Mouse (Mus musculus): ENCODE data around the gene Hsd17b14. TPM values are rescaled to one million over a fixed set of nuclear protein-coding genes. Genes with fewer than 3 reads are reported as not detected.

The Hsd17b14 gene
- polyA plus RNA-seq, 1 experiment from 2014 or later = 0.43 TPM

DNA sequence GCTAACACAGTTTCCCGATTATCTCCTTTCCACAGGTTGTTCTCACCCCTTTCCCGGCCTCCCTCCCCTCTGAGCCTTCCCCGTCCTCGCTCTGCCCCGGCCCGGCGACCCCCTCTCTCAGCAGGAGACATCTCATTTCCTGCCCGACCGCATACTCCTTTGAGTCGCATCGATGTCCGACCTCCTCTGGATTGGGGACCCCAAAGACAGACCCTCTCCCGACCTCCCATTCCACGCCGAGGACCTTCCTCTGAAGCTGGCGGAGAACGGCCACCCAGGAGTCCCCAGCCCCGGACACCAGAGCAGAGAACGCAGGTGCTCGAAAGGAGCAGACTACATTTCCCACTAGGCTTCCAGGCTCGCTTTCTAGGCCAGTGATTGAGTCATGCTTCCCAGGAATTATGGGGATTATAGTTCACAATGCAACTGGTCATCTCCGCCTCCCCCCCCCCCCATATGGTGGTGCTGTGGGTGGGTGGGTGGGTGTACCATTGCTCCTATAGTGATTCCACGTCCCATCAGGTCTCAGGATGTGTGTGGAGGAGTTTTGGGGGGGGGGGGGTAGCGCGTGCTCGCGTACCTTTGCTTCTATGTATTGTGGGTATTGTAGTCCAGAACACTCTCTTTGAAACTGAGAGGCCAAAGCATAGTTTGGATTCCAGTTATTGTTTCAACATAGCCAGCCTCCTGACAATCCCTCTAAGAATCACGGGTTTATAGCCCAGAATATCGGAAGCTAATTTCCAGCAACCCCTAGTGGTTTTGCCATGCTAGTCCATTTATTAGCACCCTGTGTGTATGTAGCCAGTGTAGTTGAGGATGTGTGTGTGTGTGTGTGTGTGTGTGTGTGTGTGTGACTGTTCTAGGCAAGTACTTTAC is 16.3 kb upstream of the Hsd17b14 start:
- H3K27ac ChIP-seq (replicated peaks) = peak overlapping the region; percentile 86
- WGBS = 2% methylated on average over 29 of the region's 29 CpGs
- peak; percentile 66 for DNase-seq (ENCODE audit: low spot score)

DNA sequence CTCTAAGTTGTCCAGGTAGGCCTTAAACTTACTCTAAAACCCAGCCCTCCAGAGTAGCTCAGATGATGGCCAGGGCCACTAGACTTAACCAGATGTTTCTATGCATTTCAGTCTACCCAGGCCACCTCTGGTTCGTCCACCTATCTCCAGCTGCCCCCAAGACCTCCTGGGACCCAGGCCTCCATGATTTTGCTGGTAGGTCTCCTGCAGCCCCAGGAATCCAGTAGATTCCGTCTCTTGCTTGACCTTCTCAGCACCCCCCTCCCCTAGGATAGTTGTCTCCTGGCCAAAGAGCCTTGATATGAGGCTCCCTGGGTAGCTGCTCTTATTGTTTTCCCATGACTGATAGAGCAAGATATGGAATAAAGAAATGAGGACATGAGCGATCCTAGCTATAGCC is 15.6 kb upstream of the Hsd17b14 start:
- 85% methylated on average over 3 of the region's 3 CpGs for WGBS
- DNase-seq (ENCODE audit: low spot score) = no peak
- Histone ChIP-seq H3K36me3 (no peaks in the 10 kb centered on the region), H3K4me1 (peaks cover 12% of the 10 kb centered on the region), H3K27ac (replicated peaks) (no peak overlapping the region), H3K9me3 (replicated peaks) (no peaks in the 10 kb centered on the region), H3K27me3 (ENCODE audit: low read depth, poor library complexity, severe bottlenecking) (no peaks in the 10 kb centered on the region), H3K4me3 (peak overlapping the region; percentile 73)

More for the DNA sequence above, 16.3 kb upstream of the Hsd17b14 start:
- Histone ChIP-seq H3K27me3 (ENCODE audit: low read depth, poor library complexity, severe bottlenecking) (no peaks in the 10 kb centered on the region), H3K4me1 (peaks cover 12% of the 10 kb centered on the region), H3K36me3 (no peaks in the 10 kb centered on the region), H3K9me3 (replicated peaks) (no peaks in the 10 kb centered on the region), H3K4me3 (peak overlapping the region; percentile 73)

DNA sequence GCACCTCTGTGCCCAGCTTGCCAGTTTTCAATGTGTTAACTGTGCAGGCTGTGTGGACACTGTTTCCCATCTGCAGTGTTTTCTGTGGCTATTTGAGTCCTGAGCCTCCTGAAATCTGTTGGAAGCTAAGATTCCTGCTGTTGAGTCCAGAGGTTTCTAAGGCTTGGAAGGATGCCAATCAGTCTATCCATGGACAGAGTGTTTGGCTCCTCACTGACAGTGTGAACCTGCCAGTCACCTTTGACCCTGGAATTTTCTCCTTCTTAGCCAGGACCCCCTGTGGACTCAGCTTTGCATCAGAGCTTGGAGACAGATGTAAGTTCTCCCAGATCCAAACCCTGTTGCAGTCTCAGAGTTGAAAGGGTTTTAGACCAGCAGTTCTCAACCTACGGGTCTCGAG is 14.5 kb upstream of the Hsd17b14 start:
- WGBS = 69% methylated on average over 2 of the region's 2 CpGs
- DNase-seq (ENCODE audit: low spot score) = no peak
- Histone ChIP-seq H3K4me3 (no peak overlapping the region), H3K9me3 (replicated peaks) (0 out of 2 replicates have a peak, but pooled peaks cover 4% of the 10 kb centered on the region), H3K36me3 (no peaks in the 10 kb centered on the region), H3K4me1 (peaks cover 12% of the 10 kb centered on the region), H3K27me3 (ENCODE audit: low read depth, poor library complexity, severe bottlenecking) (no peaks in the 10 kb centered on the region), H3K27ac (replicated peaks) (no peak overlapping the region)

DNA sequence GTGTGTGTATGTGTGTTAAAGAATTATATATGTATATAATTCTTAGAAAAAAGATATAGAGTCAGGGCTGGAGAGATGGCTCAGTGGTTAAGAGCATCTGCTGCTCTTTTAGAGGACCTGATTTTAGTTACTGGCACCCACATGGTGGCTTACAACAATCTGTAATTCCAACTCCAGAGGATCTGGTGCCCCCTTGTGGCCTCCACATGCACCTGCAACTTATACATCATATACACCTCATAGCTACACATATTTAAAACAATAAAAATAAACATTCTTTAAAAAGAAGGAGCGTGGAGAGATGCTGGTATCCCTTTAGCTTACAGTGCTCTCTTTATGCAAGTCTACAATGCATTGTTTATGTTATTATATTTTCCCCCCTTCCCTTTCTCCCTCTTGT is 10.2 kb upstream of the Hsd17b14 start:
- no peaks in the 10 kb centered on the region for H3K27me3 ChIP-seq (ENCODE audit: low read depth, poor library complexity, severe bottlenecking)

DNA sequence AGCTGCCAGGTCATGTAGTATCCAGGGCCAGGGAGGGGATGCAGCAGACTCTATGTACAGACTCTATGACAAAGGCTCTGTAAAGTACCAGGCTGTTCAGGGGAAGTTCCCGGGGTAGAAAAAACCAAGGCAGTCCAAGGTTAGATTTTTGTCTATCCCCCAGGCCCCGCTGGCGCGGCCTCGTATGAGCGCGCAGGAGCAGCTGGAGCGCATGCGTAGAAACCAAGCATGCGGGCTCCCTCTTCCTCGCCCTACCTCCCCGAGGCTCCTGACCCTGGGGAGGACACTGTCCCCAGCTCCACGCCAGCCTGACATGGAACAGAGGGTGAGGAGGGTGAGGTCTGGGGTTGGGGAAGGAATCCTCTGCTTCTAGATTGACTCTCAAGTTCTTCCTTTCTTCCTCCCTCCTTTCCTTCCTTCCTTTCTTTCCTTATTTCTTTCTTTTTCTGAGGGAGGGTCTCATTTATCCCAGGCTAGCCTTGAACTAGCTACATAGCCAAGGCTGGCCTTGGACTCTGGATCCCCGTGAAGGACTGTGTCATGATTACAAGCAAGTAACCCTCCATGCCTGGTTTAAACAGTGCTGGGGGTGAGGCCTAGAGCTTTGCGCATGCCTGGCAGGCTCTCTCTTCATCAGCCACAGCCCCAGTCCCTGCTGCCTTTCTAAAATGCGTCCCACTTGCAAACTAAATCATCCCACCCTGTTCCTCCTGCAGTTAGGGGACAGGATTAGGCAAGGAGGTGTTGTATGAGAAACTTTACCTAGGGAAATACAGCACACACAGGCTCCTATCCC is 4.9 kb upstream of the Hsd17b14 start:
- Histone ChIP-seq H3K9me3 (replicated peaks) (no peaks in the 10 kb centered on the region), H3K27me3 (ENCODE audit: low read depth, poor library complexity, severe bottlenecking) (no peaks in the 10 kb centered on the region), H3K4me3 (no peak overlapping the region), H3K27ac (replicated peaks) (no peak overlapping the region), H3K4me1 (peaks cover 3% of the 10 kb centered on the region; the same call in 1 of the 2 replicates), H3K36me3 (no peaks in the 10 kb centered on the region)
- WGBS = 87% methylated on average over 16 of the region's 16 CpGs
- DNase-seq (ENCODE audit: low spot score) = no peak

More for the DNA sequence above, 10.2 kb upstream of the Hsd17b14 start:
- DNase-seq (ENCODE audit: low spot score) = no peak
- peaks cover 4% of the 10 kb centered on the region; the same call in 1 of the 2 replicates for H3K4me1 ChIP-seq
- 85% methylated on average over 1 of the region's 1 CpGs for WGBS
- H3K9me3 ChIP-seq (replicated peaks) = 0 out of 2 replicates have a peak, but pooled peaks cover 4% of the 10 kb centered on the region
- no peaks in the 10 kb centered on the region for H3K36me3 ChIP-seq
- H3K4me3 ChIP-seq = no peak overlapping the region
- no peak overlapping the region for H3K27ac ChIP-seq (replicated peaks)

DNA sequence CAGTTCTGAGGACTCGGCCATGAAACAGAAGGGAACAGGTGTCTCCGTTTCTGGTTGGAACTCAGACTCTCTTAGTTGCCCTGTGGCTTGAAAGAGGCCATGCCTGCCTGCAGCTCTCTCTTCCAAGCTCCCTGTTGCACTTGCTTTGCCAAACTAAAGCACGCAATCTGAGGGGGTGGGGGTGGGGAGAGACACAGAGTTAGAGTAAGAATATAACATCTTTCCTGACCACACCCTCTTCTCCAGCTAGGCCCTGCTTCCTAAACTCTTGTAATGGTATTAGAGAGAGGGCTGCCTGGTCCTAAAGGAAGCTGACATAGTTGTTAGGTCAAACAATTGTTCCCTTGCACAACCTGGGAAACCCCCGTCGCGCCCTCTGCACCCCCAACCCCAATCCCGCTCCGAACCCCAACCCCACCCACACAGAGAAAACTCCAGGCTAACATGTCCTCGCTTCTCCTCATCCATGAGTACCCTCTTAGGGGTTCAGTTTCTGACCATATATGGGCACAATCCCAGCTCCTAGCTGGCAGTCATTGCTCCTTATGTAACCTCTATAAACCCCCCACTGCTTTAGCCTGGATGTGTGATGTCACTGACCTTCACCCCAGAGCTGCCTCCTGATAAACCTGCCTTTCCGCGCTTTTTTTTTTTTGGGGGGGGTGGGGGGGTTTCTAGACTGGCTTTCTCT is 3.7 kb upstream of the Hsd17b14 start:
- no peak for DNase-seq (ENCODE audit: low spot score)
- no peak overlapping the region for H3K27ac ChIP-seq (replicated peaks)
- H3K36me3 ChIP-seq = no peaks in the 10 kb centered on the region
- no peaks in the 10 kb centered on the region for H3K27me3 ChIP-seq (ENCODE audit: low read depth, poor library complexity, severe bottlenecking)
- H3K4me1 ChIP-seq = peaks cover 6% of the 10 kb centered on the region; the same call in 1 of the 2 replicates
- H3K9me3 ChIP-seq (replicated peaks) = no peaks in the 10 kb centered on the region
- H3K4me3 ChIP-seq = no peak overlapping the region
- WGBS = 77% methylated on average over 11 of the region's 11 CpGs

DNA sequence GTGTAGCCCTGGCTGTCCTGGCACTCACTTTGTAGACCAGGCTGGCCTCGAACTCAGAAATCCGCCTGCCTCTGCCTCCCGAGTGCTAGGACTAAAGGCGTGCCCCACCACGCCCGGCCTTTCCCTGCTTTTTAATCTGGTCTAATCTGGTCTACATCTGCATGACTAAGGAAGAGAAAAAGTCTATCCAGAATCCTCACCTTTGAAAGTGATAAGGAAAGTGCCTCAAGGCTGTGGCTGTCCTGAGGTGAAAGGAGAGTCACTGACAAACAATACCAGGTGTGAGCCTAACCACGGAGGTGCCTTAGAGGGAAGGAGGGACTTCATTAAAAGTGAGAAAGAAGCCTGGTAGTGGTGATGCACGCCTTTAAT is 3.2 kb upstream of the Hsd17b14 start:
- Histone ChIP-seq H3K27me3 (ENCODE audit: low read depth, poor library complexity, severe bottlenecking) (no peaks in the 10 kb centered on the region), H3K9me3 (replicated peaks) (no peaks in the 10 kb centered on the region), H3K36me3 (no peaks in the 10 kb centered on the region), H3K4me1 (peaks cover 7% of the 10 kb centered on the region; the same call in 1 of the 2 replicates), H3K27ac (replicated peaks) (no peak overlapping the region), H3K4me3 (no peak overlapping the region)
- DNase-seq (ENCODE audit: low spot score) = no peak
- 82% methylated on average over 8 of the region's 8 CpGs for WGBS

DNA sequence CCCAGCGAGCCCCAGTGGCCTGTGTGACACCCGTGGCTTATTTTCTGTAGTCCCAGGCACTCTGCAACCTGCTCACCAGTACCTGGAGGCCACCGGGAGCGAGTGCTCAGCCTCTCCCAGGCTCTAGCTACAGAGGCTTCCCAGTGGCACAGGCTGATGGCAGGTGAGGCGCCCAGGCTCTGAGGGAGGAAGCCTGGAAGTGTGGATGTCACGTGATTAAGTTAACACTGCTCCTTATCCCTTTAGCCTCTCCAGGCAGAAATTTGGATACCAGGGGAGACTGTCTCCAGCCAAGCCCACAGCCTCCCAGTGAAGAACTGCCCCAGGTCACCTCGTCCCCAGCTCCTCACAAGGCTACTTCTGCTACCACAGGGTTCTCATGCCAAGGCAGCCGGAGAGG is 1.2 kb upstream of the Hsd17b14 start:
- WGBS = 67% methylated on average over 8 of the region's 8 CpGs
- DNase-seq (ENCODE audit: low spot score) = no peak
- Histone ChIP-seq H3K36me3 (no peaks in the 10 kb centered on the region), H3K4me3 (no peak overlapping the region), H3K27me3 (ENCODE audit: low read depth, poor library complexity, severe bottlenecking) (no peaks in the 10 kb centered on the region), H3K27ac (replicated peaks) (no peak overlapping the region), H3K4me1 (peaks cover 7% of the 10 kb centered on the region; the same call in 1 of the 2 replicates), H3K9me3 (replicated peaks) (no peaks in the 10 kb centered on the region)

DNA sequence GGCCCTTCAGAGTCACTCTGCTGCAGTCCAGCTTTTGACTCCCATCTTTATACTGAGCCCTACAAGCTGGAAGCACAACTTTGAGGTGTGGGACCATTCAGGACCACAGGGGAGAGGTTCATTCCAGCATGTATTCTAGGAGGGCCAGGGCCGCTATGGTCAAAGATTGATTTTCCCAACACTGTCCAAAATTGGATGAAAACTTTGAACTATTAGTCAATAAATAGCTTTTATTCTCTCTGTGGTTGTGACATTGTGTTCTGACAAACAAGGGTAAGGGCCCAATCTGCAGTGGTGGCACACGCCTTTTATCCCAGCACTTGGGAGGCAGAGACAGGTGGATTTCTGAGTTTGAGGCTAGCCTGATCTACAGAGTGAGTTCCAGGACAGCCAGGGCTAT is 703 bp upstream of the Hsd17b14 start:
- peaks cover 7% of the 10 kb centered on the region; the same call in 1 of the 2 replicates for H3K4me1 ChIP-seq
- DNase-seq (ENCODE audit: low spot score) = no peak
- H3K36me3 ChIP-seq = no peaks in the 10 kb centered on the region
- H3K27ac ChIP-seq (replicated peaks) = no peak overlapping the region
- no peak overlapping the region for H3K4me3 ChIP-seq
- H3K27me3 ChIP-seq (ENCODE audit: low read depth, poor library complexity, severe bottlenecking) = no peaks in the 10 kb centered on the region
- 93% methylated on average over 2 of the region's 2 CpGs for WGBS
- H3K9me3 ChIP-seq (replicated peaks) = no peaks in the 10 kb centered on the region

DNA sequence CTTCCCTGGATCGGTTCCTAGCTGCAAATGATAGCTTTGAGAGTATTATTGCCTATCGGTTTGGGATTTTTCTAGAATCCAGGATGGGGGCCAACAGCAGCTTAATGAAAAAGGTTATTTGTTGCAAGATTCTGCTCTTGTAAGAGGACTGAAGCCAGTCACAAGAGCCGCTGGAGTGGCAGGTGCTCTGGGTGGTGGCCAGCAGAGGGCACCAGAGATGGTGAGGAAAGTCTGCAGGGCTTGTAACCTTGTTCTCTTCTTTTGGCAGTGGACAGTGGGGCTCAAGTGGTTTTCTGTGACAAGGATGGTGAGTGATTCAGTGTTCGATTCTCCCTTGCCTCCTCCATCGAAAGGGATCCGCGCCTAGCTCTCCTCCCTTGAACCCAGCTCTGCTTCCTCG is 1.1 kb downstream of the Hsd17b14 start:
- H3K9me3 ChIP-seq (replicated peaks) = no peaks in the 10 kb centered on the region
- no peaks in the 10 kb centered on the region for H3K36me3 ChIP-seq
- WGBS = 20% methylated on average over 8 of the region's 8 CpGs

DNA sequence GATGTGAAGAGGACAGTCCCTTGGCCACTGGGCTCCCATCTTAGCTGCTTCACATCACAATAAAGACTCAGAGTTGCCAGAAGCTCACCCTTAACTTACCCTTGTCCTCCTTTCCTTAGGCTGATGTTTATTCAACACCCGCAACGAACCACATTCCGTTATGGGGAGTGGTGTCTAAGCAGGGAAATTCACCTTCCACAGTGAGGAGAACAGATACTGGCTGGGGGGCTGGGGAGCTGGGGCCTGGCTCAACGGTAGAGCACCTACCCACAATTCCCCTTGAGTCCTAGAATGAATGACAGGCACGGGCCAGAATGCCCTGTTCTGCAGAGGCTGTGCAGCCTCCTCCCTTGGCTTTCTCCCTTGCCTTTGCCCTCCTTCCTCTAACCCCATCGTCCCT is 4.2 kb downstream of the Hsd17b14 start:
- Histone ChIP-seq H3K27ac (replicated peaks) (no peak overlapping the region), H3K9me3 (replicated peaks) (no peaks in the 10 kb centered on the region), H3K4me1 (peaks cover 23% of the 10 kb centered on the region), H3K36me3 (no peaks in the 10 kb centered on the region), H3K4me3 (no peak overlapping the region), H3K27me3 (ENCODE audit: low read depth, poor library complexity, severe bottlenecking) (no peaks in the 10 kb centered on the region)
- 72% methylated on average over 6 of the region's 6 CpGs for WGBS
- DNase-seq (ENCODE audit: low spot score) = no peak

More for the DNA sequence above, 1.1 kb downstream of the Hsd17b14 start:
- H3K27ac ChIP-seq (replicated peaks) = 0 out of 2 replicates have a peak overlapping the region, but pooled peaks have one; percentile 19
- no peak overlapping the region for H3K4me3 ChIP-seq
- H3K27me3 ChIP-seq (ENCODE audit: low read depth, poor library complexity, severe bottlenecking) = no peaks in the 10 kb centered on the region
- peak; percentile 83 for DNase-seq (ENCODE audit: low spot score)
- H3K4me1 ChIP-seq = peaks cover 9% of the 10 kb centered on the region

DNA sequence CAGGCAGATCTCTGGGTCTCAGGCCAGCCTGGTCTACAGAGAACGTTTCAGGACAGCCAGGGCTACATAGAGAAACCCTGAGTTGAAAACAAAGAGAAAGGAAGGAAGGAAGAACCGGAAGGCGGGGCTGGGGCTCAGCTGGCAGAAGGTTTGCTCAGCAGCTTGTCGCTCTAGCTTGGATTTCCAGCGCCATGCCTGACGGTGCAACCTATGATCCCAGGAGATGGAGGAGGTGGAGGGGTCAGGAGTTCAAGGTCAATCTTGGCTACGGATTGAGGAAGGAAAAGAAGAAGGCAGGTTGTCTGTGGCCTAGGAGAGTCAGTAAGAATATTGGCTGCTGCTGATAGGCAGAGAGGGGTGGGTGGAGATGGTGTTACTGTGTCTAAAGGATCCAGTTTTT is 5.5 kb downstream of the Hsd17b14 start:
- Histone ChIP-seq H3K4me1 (peaks cover 18% of the 10 kb centered on the region), H3K27ac (replicated peaks) (no peak overlapping the region), H3K27me3 (ENCODE audit: low read depth, poor library complexity, severe bottlenecking) (no peaks in the 10 kb centered on the region), H3K9me3 (replicated peaks) (no peaks in the 10 kb centered on the region), H3K36me3 (no peaks in the 10 kb centered on the region), H3K4me3 (no peak overlapping the region)
- 85% methylated on average over 7 of the region's 7 CpGs for WGBS
- DNase-seq (ENCODE audit: low spot score) = no peak
